22 mouse cellular contexts compared by ENCODE assay signal in genomic region chr11:4062981-4063380, GRCm38 (mm10). TPM values are rescaled to one million over a fixed set of nuclear protein-coding genes. Genes with fewer than 3 reads are reported as not detected.
"Had no signal": no experiment of that assay in that cellular context is flagged by ENCODE, and none has a peak within 500 bp of the region (broad histone marks: within the 10 kb centered on the region; RNA-seq: fewer than 3 reads in every experiment).

No protein-coding gene starts in this region.

- H3K36me3 ChIP-seq: limb, embryonic 15.5 days; liver, embryonic 12.5 days; midbrain, embryonic 15.5 days; neural tube, embryonic 12.5 days; stomach, embryonic 15.5 days had no signal

- H3K4me2 ChIP-seq: limb, embryonic 15.5 days; liver, embryonic 12.5 days; midbrain, embryonic 15.5 days; neural tube, embryonic 12.5 days; stomach, embryonic 15.5 days had no signal

- ATAC-seq: liver, embryonic 12.5 days; midbrain, embryonic 15.5 days had no signal

- H3K4me1 ChIP-seq: limb, embryonic 15.5 days; liver, embryonic 12.5 days; midbrain, embryonic 15.5 days; neural tube, embryonic 12.5 days; stomach, embryonic 15.5 days had no signal

- H3K9ac ChIP-seq: limb, embryonic 15.5 days; liver, embryonic 12.5 days; midbrain, embryonic 15.5 days; neural tube, embryonic 12.5 days; stomach, embryonic 15.5 days had no signal

- H3K4me3 ChIP-seq: limb, embryonic 15.5 days; liver, embryonic 12.5 days; midbrain, embryonic 15.5 days; neural tube, embryonic 12.5 days; stomach, embryonic 15.5 days had no signal

- H3K27me3 ChIP-seq: limb, embryonic 15.5 days; midbrain, embryonic 15.5 days; neural tube, embryonic 12.5 days; stomach, embryonic 15.5 days had no signal

- H3K27ac ChIP-seq: kidney, postnatal 0 days; limb, embryonic 15.5 days; liver, embryonic 12.5 days; midbrain, embryonic 15.5 days; neural tube, embryonic 12.5 days; stomach, embryonic 15.5 days had no signal

- H3K9me3 ChIP-seq: limb, embryonic 15.5 days; liver, embryonic 12.5 days; midbrain, embryonic 15.5 days; neural tube, embryonic 12.5 days; stomach, embryonic 15.5 days had no signal

- DNase-seq: kidney, adult 11 months; kidney, adult 9 months; kidney, postnatal 36 days; layer of hippocampus, adult 9-11 months; layer of hippocampus, postnatal 36 days; right cerebral cortex, postnatal 14 days; thymus, adult 2 months; thymus, postnatal 25 days had no signal

RNA-seq across cellular contexts. Expression of gene Sec14l3, which starts 1.7 kb away (rescaled TPM):
- total RNA-seq: megakaryocyte progenitor cell, adult 5-6 weeks; monocyte, adult 5-6 weeks; neutrophil, adult 5-6 weeks had no signal
- polyA plus RNA-seq: intestine, embryonic 14.5 days; kidney, postnatal 0 days; limb, embryonic 11.5 days; limb, embryonic 15.5 days; liver, embryonic 12.5 days; liver, embryonic 16.5 days; neural tube, embryonic 12.5 days; spleen, adult 2 months; urinary bladder, adult 2 months had no signal

RNA-seq across cellular contexts. Expression of gene Sec14l4, which starts 31.7 kb away (rescaled TPM):
- total RNA-seq: megakaryocyte progenitor cell, adult 5-6 weeks; monocyte, adult 5-6 weeks; neutrophil, adult 5-6 weeks had no signal
- polyA plus RNA-seq: kidney, postnatal 0 days; limb, embryonic 11.5 days; midbrain, embryonic 15.5 days had no signal

RNA-seq across cellular contexts. Expression of gene Mtfp1, which starts 32.3 kb away (rescaled TPM):
- total RNA-seq: neutrophil, adult 5-6 weeks had no signal
